Mouse (Mus musculus) lung, adult 2 months (tissue): ENCODE measurements at regions not wholly inside any gene's neighbourhood (a gene's known extent, or its start where the extent isn't known, plus 50 kb on each side); places are given as distances from the start of the nearest gene placed in this dataset.

Source experiments
- DNase-seq: peaks from one replicate; pipeline ENCODE4 v3.0.0; 2022
- H3K4me1 ChIP-seq: fragments of 200-500 bp; 2 replicates; pipeline ENCODE4 v1.6.1; 2011; ENCODE audit warnings: low read length; ENCODE audit not compliant: control insufficient read depth, insufficient read depth
- H3K4me3 ChIP-seq: fragments of 200-500 bp; replicated peaks from 2 replicates; pipeline ENCODE3; 2011; ENCODE audit warnings: low read depth, mild to moderate bottlenecking, control low read depth, low read length; ENCODE audit errors: extremely low read depth
- CTCF ChIP-seq: fragments of 200-500 bp; IDR thresholded peaks from 2 replicates; pipeline ENCODE4 v1.5.1; 2011; ENCODE audit warnings: mild to moderate bottlenecking, low read length, control low read depth; ENCODE audit not compliant: insufficient read depth
- POLR2A ChIP-seq: fragments of 200-500 bp; IDR thresholded peaks from 2 replicates; pipeline ENCODE4 v1.6.1; 2011; ENCODE audit warnings: low read depth, mild to moderate bottlenecking, control low read depth, low read length, borderline replicate concordance; ENCODE audit errors: extremely low read depth
- WGBS: fragments of 180-500 bp; shearing (Covaris S2); methylation state at CpG from one replicate; pipeline ENCODE4 v1.1.7; 2018; 5-methylcytosine and 5-hydroxymethylcytosine counted together

DNA sequence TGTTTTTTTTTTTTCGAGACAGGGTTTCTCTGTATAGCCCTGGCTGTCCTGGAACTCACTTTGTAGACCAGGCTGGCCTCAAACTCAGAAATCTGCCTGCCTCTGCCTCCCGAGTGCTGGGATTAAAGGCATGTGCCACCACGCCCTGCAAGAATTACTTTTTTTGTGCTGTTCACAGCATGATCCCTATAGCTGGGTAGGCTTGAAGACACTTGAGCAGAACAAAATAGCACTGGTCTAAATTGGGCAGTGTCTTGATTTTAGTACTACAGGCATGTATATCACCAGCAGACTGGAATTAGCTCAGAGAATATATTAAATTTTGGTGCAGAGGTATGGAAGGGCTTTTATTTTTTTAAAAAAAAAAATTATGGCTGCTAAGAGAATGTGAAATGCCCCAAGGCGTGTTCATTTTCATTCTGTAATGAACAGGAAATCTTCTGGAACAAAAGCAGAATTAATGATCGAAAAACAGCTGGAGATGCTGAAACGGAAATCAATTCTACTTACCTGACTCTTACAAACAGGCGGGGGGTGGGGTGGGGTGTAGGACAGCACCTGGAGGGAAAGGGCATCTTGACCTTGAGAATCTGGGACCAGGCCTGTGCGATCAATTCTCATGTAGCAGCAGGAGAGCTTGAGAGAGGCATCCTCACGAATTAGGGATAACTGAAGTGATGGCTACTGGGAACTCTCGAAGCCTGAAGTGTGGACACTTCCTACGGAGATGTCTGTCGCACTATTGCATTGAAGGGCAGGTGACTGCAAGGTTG is 410.2 kb upstream of the Adamts9 start:
- 94% methylated on average over 12 of the region's 12 CpGs for WGBS
- no peak for DNase-seq
- TF ChIP-seq POLR2A (no peak), CTCF (no peak)
- Histone ChIP-seq H3K4me3 (no peak overlapping the region), H3K4me1 (peaks cover 3% of the 10 kb centered on the region; the same call in 1 of the 2 replicates)

GRCm38 (mm10) chr6:93349936-93350700 is 406.8 kb upstream of the Adamts9 start:
- no peaks in the 10 kb centered on the region for H3K4me1 ChIP-seq
- no peak overlapping the region for H3K4me3 ChIP-seq
- 79% methylated on average over 7 of the region's 7 CpGs for WGBS
- no peak for DNase-seq
- TF ChIP-seq POLR2A (no peak), CTCF (no peak)

- no peak for TF ChIP-seq CTCF
- no peak for TF ChIP-seq POLR2A
- no peak for DNase-seq
- Histone ChIP-seq H3K4me3 (no peak overlapping the region), H3K4me1 (no peaks in the 10 kb centered on the region)
- 86% methylated on average over 3 of the region's 3 CpGs for WGBS
Measured at GRCm38 (mm10) chr6:93348141-93348540, 404.8 kb upstream of the Adamts9 start.

DNA sequence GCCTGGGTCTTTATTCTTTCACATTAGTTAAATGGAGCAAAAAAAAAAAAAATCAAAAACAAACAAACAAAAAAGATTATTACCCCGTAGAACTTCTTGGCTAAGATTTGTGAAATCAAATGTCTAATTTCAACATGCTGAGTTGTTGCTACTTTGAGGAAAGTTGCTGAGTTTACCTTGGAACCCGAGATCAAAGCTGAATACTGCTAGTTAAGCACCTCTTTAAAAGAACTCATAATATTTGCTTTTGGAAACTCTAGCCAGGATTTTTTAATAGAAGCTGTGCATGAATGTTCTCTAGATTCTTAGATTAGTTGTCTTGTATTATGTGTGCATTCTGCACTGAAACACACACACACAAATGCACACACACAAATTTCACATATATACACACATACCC is 385.4 kb upstream of the Adamts9 start:
- no peak for TF ChIP-seq CTCF
- TF ChIP-seq POLR2A = no peak
- no peak for DNase-seq
- H3K4me3 ChIP-seq = no peak overlapping the region
- no peaks in the 10 kb centered on the region for H3K4me1 ChIP-seq
- WGBS = 51% methylated on average over 2 of the region's 2 CpGs

GRCm38 (mm10) chr6:93327930-93328329 is 384.6 kb upstream of the Adamts9 start:
- Histone ChIP-seq H3K4me3 (no peak overlapping the region), H3K4me1 (no peaks in the 10 kb centered on the region)
- TF ChIP-seq POLR2A (no peak), CTCF (no peak)
- 72% methylated on average over 1 of the region's 1 CpGs for WGBS
- DNase-seq = no peak

DNA sequence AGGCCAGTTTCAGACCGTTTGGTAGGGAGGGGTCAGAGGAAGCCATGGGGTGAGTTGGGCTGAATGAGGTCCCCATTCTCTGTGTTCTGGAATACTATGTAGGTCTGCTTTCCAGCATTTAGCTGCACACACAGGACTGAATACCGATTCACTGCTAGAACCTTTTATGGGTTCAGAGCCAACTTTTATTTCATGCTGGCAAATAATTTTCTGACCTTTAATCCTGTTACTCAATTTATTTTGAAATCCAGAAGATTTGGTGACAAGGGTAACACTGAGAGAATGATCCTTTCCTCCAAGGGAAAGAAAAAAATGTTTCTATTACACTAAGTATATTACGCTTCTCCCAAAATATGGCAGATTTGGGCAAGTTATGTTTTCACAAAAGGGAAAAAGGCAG is 380.6 kb upstream of the Adamts9 start:
- DNase-seq = no peak
- 77% methylated on average over 3 of the region's 3 CpGs for WGBS
- no peak for TF ChIP-seq POLR2A
- TF ChIP-seq CTCF = no peak
- Histone ChIP-seq H3K4me1 (no peaks in the 10 kb centered on the region), H3K4me3 (no peak overlapping the region)

- Histone ChIP-seq H3K4me1 (peaks cover 7% of the 10 kb centered on the region), H3K4me3 (no peak overlapping the region)
- DNase-seq = no peak
- TF ChIP-seq POLR2A (no peak), CTCF (no peak)
- WGBS = 21% methylated on average over 5 of the region's 5 CpGs
Measured at GRCm38 (mm10) chr6:93314625-93315024, 371.3 kb upstream of the Adamts9 start.

- no peak for DNase-seq
- Histone ChIP-seq H3K4me3 (no peak overlapping the region), H3K4me1 (no peaks in the 10 kb centered on the region)
- 58% methylated on average over 2 of the region's 2 CpGs for WGBS
- TF ChIP-seq POLR2A (no peak), CTCF (no peak)
Measured at GRCm38 (mm10) chr6:93305176-93305575, 361.9 kb upstream of the Adamts9 start.

GRCm38 (mm10) chr6:93297975-93298374 is 354.7 kb upstream of the Adamts9 start:
- 41% methylated on average over 6 of the region's 6 CpGs for WGBS
- Histone ChIP-seq H3K4me3 (no peak overlapping the region), H3K4me1 (no peaks in the 10 kb centered on the region)
- DNase-seq = no peak
- TF ChIP-seq POLR2A = no peak
- no peak for TF ChIP-seq CTCF
